Mouse (Mus musculus) forebrain, embryonic 13.5 days (tissue): ENCODE measurements around the gene Top2a. TPM values are rescaled to one million over a fixed set of nuclear protein-coding genes. Genes with fewer than 3 reads are reported as not detected.
A peak's percentile ranks its signal among the peaks of the same experiment; 100 is the strongest.

Experiments
- ATAC-seq: fragments of 200-750 bp; cut with Nextera tagmentation; 2 replicates; pipeline ENCODE4 v1.8.0; 2017
- H3K27ac ChIP-seq: fragments of 300-500 bp; sonication (generic); 2 replicates; pipeline ENCODE4 v1.5.1; 2015; ENCODE audit warnings: inconsistent platforms, mild to moderate bottlenecking, moderate library complexity
- H3K27me3 ChIP-seq: fragments of 300-500 bp; sonication (generic); 2 replicates; pipeline ENCODE4 v1.6.1; 2015; ENCODE audit warnings: mild to moderate bottlenecking, inconsistent platforms
- H3K36me3 ChIP-seq: fragments of 300-500 bp; sonication (generic); 2 replicates; pipeline ENCODE4 v1.6.1; 2015; ENCODE audit warnings: mild to moderate bottlenecking, inconsistent platforms; ENCODE audit not compliant: poor library complexity, severe bottlenecking
- H3K4me1 ChIP-seq: fragments of 300-500 bp; sonication (generic); 2 replicates; pipeline ENCODE4 v1.6.1; 2015; ENCODE audit warnings: inconsistent platforms
- H3K4me2 ChIP-seq: fragments of 300-500 bp; sonication (generic); 2 replicates; pipeline ENCODE4 v1.6.1; 2015; ENCODE audit warnings: inconsistent platforms, mild to moderate bottlenecking, moderate library complexity
- H3K4me3 ChIP-seq: fragments of 300-500 bp; sonication (generic); 2 replicates; pipeline ENCODE4 v1.5.1; 2015; ENCODE audit warnings: mild to moderate bottlenecking, inconsistent platforms
- H3K9ac ChIP-seq: fragments of 300-500 bp; sonication (generic); 2 replicates; pipeline ENCODE4 v1.6.1; 2015; ENCODE audit warnings: mild to moderate bottlenecking, inconsistent platforms
- H3K9me3 ChIP-seq: fragments of 300-500 bp; sonication (generic); replicated peaks from 2 replicates; pipeline ENCODE4 v1.6.1; 2016; ENCODE audit warnings: inconsistent platforms
- WGBS: fragments of 180-500 bp; shearing (Covaris S2); methylation state at CpG from one replicate; pipeline ENCODE4 v1.1.7; 2015; 5-methylcytosine and 5-hydroxymethylcytosine counted together
- polyA plus RNA-seq: library from polyadenylated mRNA; unstranded; fragments of >200 nt; fragmentation: Nextera tagmentation; extraction: Ambion mirVana; gene quantifications from 2 replicates; pipeline ENCODE4 v1.2.1, GENCODE M21; 2015

The Top2a gene
- polyA plus RNA-seq, 1 experiment from 2014 or later = 284 TPM

DNA sequence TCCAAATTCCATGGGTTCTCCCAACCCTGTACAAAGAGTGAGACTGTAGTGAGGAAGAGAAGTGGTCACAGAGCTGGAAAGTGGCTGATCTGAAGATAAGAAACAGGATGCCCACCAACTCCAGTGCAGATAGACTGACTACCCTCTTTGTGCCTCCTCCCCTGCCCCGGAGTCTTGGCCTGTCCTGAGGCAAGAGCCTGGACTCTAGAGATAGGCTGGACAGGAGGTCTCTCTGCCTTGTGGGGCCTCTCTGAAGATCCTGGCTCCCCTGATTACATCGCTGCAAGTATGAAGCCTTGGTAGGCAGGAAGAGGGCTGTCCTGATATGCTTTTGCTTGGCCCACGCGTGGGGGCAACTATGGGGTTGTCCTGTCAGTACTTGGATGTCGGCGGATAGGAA is 12.3 kb upstream of the Top2a start:
- Histone ChIP-seq H3K9ac (no peak overlapping the region), H3K4me3 (no peak overlapping the region), H3K27me3 (peaks cover 4% of the 10 kb centered on the region; the same call in 1 of the 2 replicates), H3K27ac (no peak overlapping the region), H3K4me2 (no peak overlapping the region), H3K4me1 (peaks cover 12% of the 10 kb centered on the region; the same call in 1 of the 2 replicates), H3K36me3 (no peaks in the 10 kb centered on the region), H3K9me3 (no peaks in the 10 kb centered on the region)
- no peak for ATAC-seq
- WGBS = 85% methylated on average over 6 of the region's 6 CpGs

DNA sequence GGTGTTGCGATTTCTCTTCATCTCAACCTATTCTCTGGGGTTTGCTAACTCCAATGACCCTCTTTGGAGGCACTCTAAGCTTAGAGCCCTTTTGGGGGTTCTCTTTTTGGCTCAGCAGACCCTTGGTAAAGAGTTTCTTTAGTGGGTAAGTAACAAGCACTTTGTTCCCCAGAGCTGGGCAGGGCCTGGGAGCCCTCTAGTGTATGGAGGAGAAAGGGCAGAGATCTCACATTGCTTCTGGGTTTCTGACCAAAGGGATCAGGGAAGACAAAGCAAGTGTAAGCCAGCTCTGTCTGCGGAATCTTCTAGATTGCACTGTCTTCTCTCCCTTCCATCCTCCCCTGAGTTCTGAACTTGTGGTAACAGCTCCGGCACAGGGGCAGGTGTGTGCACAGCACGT is 11.4 kb upstream of the Top2a start:
- 73% methylated on average over 4 of the region's 4 CpGs for WGBS
- no peak for ATAC-seq
- peaks cover 4% of the 10 kb centered on the region; the same call in 1 of the 2 replicates for H3K27me3 ChIP-seq
- H3K4me1 ChIP-seq = 0 out of 2 replicates have a peak, but pooled peaks cover 5% of the 10 kb centered on the region
- no peak overlapping the region for H3K4me2 ChIP-seq
- H3K4me3 ChIP-seq = no peak overlapping the region
- no peak overlapping the region for H3K9ac ChIP-seq
- H3K9me3 ChIP-seq = no peaks in the 10 kb centered on the region
- no peak overlapping the region for H3K27ac ChIP-seq
- no peaks in the 10 kb centered on the region for H3K36me3 ChIP-seq

DNA sequence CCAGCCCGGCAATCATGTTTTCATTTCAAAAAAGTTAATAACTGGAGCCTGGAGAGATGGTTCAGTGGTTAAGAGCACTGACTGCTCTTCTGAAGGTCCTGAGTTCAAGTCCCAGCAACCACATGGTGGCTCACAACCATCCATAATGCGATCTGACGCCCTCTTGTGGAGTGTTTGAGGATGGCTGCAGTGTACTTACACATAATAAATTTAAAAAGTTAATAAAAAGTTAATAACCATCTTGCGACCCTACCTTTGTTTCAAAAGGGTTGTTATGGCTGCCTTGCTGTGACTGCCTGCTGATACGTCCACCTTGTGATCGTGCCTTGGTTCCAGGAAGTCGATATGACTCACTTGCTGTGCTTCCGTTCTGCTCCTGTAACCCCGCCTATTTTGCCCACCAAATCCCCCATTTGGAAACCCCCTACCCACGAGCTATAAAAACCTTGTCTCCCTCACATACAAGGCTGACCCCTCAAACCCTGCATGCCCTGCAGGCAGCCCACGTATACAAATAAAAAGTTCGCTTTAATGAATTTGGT is 3.0 kb upstream of the Top2a start:
- H3K9me3 ChIP-seq = no peaks in the 10 kb centered on the region
- no peaks in the 10 kb centered on the region for H3K27me3 ChIP-seq
- no peak overlapping the region for H3K9ac ChIP-seq
- 89% methylated on average over 12 of the region's 12 CpGs for WGBS
- no peaks in the 10 kb centered on the region for H3K36me3 ChIP-seq
- ATAC-seq = no peak
- H3K4me3 ChIP-seq = no peak overlapping the region
- no peak overlapping the region for H3K4me2 ChIP-seq
- H3K27ac ChIP-seq = no peak overlapping the region
- H3K4me1 ChIP-seq = peaks cover 19% of the 10 kb centered on the region

DNA sequence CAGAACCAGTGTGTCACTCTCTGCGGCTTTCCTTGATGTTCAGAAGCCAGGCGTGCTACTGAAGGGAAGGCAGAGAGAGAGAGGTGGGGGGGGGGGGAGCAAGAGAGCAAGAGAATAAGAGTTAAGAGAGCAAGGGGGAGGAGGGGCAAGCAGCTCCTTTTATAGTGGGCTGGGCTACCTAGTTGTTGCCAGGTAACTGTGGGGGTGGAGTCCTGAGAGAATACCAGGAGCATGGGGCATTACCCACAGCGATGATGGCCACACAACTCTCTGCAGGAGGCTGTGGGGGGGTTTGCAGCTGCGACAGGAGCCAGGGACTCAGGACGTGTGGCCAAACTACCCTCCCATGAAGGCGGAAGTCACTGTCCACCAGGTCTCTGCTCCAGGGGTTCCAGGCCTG is 1.9 kb upstream of the Top2a start:
- peaks cover 7% of the 10 kb centered on the region for H3K36me3 ChIP-seq
- H3K4me3 ChIP-seq = no peak overlapping the region
- 85% methylated on average over 6 of the region's 6 CpGs for WGBS
- H3K9ac ChIP-seq = no peak overlapping the region
- no peak for ATAC-seq
- no peaks in the 10 kb centered on the region for H3K27me3 ChIP-seq
- peaks cover 29% of the 10 kb centered on the region for H3K4me1 ChIP-seq
- H3K4me2 ChIP-seq = no peak overlapping the region
- H3K27ac ChIP-seq = no peak overlapping the region
- no peaks in the 10 kb centered on the region for H3K9me3 ChIP-seq

DNA sequence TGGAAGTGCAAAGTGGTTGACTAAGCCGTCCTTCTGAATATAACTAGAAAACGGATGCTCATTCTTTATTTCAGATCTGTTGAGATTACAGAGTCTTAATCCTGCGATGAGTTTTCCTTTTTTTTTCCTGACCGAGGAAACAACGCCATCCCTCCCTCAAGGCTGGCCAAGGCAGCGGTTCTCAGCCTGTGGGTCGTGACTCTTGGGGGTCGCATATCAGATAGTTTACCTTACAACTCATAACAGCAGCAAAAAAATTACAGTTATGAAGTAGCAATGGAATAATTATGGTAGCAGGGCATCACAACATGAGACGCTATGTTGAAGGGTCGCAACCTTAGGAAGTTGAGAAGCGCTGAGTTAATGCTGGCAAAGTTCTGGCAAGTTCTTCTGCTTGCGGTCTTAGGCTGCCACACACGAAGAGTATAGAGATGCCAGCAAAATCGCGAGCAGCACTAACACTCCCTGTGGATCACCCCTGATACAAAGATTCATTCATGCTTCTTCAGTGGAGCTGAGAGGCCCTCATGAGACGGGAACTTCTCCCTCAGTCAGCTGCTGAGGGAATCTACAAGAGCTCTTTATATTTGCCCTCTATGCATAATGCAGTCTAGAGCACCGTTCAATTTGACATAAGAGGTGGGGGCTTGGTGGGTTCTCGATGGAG is 612 bp upstream of the Top2a start:
- peaks cover 18% of the 10 kb centered on the region for H3K36me3 ChIP-seq
- 52% methylated on average over 18 of the region's 18 CpGs for WGBS
- H3K27me3 ChIP-seq = no peaks in the 10 kb centered on the region
- H3K4me3 ChIP-seq = peak overlapping the region; percentile 76
- H3K4me2 ChIP-seq = peak overlapping the region; percentile 51
- peaks cover 29% of the 10 kb centered on the region for H3K4me1 ChIP-seq
- H3K27ac ChIP-seq = no peak overlapping the region; the same call in 1 of the 2 replicates
- no peak for ATAC-seq
- no peaks in the 10 kb centered on the region for H3K9me3 ChIP-seq
- peak overlapping the region; percentile 35; the same call in 1 of the 2 replicates for H3K9ac ChIP-seq

DNA sequence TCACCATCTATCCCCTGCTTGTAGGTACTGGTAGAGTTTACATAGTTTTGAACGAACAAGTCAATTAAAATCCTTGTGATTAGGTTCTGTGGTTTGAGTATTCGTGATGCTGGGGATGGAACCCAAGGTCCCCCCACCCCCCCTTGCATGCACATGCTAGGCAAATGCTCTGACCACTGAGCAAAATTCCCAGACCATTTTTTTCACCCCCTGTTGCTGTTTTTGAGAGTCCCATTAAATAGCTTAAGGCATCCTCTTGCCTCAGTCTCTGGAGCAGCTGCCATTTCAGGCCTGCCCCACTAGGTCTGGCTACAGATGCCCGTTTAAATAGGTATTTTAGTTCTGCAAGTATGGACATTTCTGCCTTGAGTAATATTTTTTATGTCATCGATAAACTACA is 895 bp downstream of the Top2a start:
- Histone ChIP-seq H3K4me1 (peaks cover 29% of the 10 kb centered on the region), H3K36me3 (peaks cover 31% of the 10 kb centered on the region), H3K27me3 (no peaks in the 10 kb centered on the region), H3K9me3 (no peaks in the 10 kb centered on the region), H3K27ac (no peak overlapping the region), H3K4me3 (peak overlapping the region; percentile 76), H3K4me2 (peak overlapping the region; percentile 69), H3K9ac (peak overlapping the region; percentile 82)
- 5% methylated on average over 4 of the region's 4 CpGs for WGBS
- no peak for ATAC-seq

DNA sequence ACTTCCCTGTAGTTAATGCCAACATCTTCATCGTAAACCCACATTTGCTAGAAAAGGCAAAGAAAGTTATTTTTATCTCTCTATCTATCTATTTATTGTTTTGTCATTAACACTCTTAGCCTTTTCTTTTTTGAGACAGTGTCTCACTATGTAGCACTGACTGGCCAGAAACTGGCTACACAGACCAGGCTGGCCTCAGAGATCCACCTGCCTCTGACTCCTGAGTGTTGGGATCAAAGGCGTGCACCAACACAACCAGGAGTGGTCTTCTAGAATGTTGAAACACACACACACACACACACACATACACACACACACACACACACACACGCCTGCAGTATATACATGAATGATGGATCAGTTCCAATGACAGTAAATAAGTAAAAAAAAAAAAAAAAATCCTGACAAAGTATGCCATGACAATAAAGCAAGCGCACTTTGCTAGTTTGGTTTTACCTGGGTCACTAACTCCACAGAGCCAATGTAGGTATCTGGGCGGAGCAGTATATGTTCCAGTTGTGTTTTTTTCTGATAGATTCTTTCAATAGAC is 1.5 kb downstream of the Top2a start:
- Histone ChIP-seq H3K4me1 (peaks cover 29% of the 10 kb centered on the region), H3K27me3 (no peaks in the 10 kb centered on the region), H3K4me3 (peak overlapping the region; percentile 76), H3K4me2 (peak overlapping the region; percentile 69), H3K9me3 (no peaks in the 10 kb centered on the region), H3K27ac (no peak overlapping the region), H3K9ac (peak overlapping the region; percentile 82), H3K36me3 (peaks cover 37% of the 10 kb centered on the region)
- ATAC-seq = no peak
- 80% methylated on average over 5 of the region's 5 CpGs for WGBS

DNA sequence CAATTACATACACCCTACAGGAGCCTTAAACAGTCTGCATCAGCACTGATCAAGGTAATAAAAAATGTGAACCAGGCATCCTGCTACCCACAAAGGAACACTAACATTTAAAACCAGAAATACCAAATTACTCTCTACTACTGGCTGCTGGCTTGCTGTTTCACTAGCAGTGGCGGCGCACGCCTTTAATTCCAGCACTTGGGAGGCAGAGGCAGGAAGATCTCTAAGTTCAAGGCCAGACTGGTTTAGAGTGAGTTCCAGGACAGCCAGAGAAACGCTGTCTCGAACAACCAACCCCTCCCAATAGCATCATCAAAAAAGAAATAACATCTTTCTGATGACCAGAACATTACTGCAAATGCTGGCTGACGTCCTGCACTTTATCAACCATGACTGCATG is 4.1 kb downstream of the Top2a start:
- Histone ChIP-seq H3K4me2 (no peak overlapping the region), H3K27ac (no peak overlapping the region), H3K9ac (no peak overlapping the region), H3K27me3 (no peaks in the 10 kb centered on the region), H3K4me1 (peaks cover 29% of the 10 kb centered on the region), H3K9me3 (no peaks in the 10 kb centered on the region), H3K36me3 (peaks cover 57% of the 10 kb centered on the region), H3K4me3 (no peak overlapping the region)
- ATAC-seq = no peak
- WGBS = 97% methylated on average over 6 of the region's 6 CpGs

DNA sequence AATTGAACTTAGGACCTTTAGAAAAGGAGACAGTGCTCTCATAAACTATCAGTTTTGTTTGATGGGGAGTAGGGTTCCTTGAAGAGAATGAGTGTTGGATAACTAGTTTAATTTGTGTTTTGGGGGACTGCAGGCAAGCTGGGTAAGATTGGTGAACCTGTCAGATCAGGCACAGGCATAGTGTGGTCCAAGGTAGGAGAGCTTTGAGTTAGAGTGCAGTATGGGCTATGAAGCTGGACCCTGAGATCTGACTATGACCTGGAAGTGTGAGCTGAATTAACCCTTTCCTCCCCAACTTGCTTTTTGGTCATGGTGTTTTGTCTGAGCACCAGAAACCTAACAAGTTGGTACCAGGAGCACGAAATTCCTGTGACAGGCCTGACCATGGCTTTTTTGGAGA is 10.1 kb downstream of the Top2a start:
- ATAC-seq = no peak
- no peak overlapping the region for H3K4me3 ChIP-seq
- peaks cover 91% of the 10 kb centered on the region for H3K36me3 ChIP-seq
- 85% methylated on average over 1 of the region's 1 CpGs for WGBS
- H3K27me3 ChIP-seq = no peaks in the 10 kb centered on the region
- no peak overlapping the region for H3K27ac ChIP-seq
- no peaks in the 10 kb centered on the region for H3K9me3 ChIP-seq
- H3K4me2 ChIP-seq = no peak overlapping the region
- no peaks in the 10 kb centered on the region for H3K4me1 ChIP-seq
- H3K9ac ChIP-seq = no peak overlapping the region

DNA sequence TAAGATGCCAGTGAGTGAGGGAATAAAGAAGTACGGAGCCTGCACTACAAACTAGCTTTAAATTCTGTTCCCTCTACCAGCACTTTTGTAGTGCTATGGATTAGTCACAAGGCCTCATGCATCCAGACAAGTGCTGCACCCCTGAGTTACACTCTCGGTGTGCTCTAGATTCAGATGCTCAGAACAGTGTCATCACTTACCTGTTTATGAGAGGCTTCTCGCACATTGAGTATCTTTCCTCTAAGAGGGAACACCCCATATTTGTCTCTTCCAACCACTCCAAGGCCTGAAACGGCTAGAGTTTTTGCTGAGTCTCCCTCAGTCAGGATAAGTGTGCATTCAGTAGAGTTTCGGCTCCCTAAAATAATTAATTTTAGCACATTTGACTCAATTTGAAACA is 13.3 kb downstream of the Top2a start:
- Histone ChIP-seq H3K9ac (no peak overlapping the region), H3K4me2 (no peak overlapping the region), H3K36me3 (peaks cover 95% of the 10 kb centered on the region), H3K27me3 (no peaks in the 10 kb centered on the region), H3K4me1 (no peaks in the 10 kb centered on the region), H3K9me3 (no peaks in the 10 kb centered on the region), H3K4me3 (no peak overlapping the region), H3K27ac (no peak overlapping the region)
- no peak for ATAC-seq
- WGBS = 94% methylated on average over 5 of the region's 5 CpGs

DNA sequence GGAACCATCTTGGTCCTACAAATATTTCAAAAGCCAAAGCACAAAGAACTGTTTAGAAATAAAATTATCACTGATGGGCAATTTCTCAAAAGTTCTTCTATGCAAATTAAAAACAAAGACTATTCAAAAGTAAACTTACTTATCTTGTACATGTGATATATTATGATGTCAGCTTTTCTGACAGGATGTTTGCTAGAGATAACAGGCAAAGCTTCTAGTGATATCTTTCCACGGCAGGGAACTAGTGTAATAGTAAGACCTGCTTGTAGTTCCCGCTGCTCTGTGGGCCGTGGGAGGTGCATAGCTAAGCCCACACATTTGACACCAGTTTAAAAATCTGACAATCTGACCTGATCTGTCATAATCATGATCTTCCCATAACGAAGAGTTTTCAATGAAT is 13.9 kb downstream of the Top2a start:
- no peak overlapping the region for H3K9ac ChIP-seq
- no peak overlapping the region for H3K4me2 ChIP-seq
- ATAC-seq = no peak
- peaks cover 95% of the 10 kb centered on the region for H3K36me3 ChIP-seq
- 92% methylated on average over 4 of the region's 4 CpGs for WGBS
- H3K4me1 ChIP-seq = no peaks in the 10 kb centered on the region
- H3K27ac ChIP-seq = no peak overlapping the region
- no peaks in the 10 kb centered on the region for H3K27me3 ChIP-seq
- no peaks in the 10 kb centered on the region for H3K9me3 ChIP-seq
- no peak overlapping the region for H3K4me3 ChIP-seq

DNA sequence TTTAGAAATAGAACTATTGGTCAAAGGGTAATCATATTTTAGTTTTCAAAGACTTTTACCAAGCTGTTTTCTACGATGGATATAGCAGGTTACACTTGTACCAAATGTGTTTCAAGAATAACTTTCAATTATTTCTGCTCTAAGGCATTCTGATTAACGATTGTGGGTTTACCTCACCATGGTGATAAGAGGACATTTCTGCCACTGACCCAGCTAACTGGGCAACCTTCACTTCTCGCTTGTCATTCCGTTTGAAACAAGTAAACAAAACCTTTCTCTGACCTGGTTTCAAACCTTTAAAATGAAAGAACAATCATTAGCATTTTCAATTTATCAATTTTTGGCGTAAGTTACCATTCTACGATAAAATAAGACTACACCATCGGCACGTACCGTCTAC is 17.2 kb downstream of the Top2a start:
- no peaks in the 10 kb centered on the region for H3K9me3 ChIP-seq
- H3K4me3 ChIP-seq = no peak overlapping the region
- 93% methylated on average over 9 of the region's 9 CpGs for WGBS
- H3K4me1 ChIP-seq = no peaks in the 10 kb centered on the region
- H3K27ac ChIP-seq = no peak overlapping the region
- no peaks in the 10 kb centered on the region for H3K27me3 ChIP-seq
- H3K36me3 ChIP-seq = peaks cover 92% of the 10 kb centered on the region
- H3K9ac ChIP-seq = no peak overlapping the region
- ATAC-seq = no peak
- no peak overlapping the region for H3K4me2 ChIP-seq
